Mouse (Mus musculus) ES-Bruce4 (cell line): ENCODE results near the gene Snx9.

Source experiments
- CTCF ChIP-seq: IDR thresholded peaks from one replicate; pipeline ENCODE4 v1.8.1; 2011; ENCODE audit warnings: low read depth, low read length
- EP300 ChIP-seq: IDR thresholded peaks from 2 replicates; pipeline ENCODE4 v1.6.1; 2011; ENCODE audit warnings: low read depth, low read length; ENCODE audit not compliant: insufficient read depth
- POLR2A ChIP-seq: IDR thresholded peaks from one replicate; pipeline ENCODE4 v1.8.1; 2011; ENCODE audit warnings: low read length; ENCODE audit not compliant: insufficient read depth

DNA sequence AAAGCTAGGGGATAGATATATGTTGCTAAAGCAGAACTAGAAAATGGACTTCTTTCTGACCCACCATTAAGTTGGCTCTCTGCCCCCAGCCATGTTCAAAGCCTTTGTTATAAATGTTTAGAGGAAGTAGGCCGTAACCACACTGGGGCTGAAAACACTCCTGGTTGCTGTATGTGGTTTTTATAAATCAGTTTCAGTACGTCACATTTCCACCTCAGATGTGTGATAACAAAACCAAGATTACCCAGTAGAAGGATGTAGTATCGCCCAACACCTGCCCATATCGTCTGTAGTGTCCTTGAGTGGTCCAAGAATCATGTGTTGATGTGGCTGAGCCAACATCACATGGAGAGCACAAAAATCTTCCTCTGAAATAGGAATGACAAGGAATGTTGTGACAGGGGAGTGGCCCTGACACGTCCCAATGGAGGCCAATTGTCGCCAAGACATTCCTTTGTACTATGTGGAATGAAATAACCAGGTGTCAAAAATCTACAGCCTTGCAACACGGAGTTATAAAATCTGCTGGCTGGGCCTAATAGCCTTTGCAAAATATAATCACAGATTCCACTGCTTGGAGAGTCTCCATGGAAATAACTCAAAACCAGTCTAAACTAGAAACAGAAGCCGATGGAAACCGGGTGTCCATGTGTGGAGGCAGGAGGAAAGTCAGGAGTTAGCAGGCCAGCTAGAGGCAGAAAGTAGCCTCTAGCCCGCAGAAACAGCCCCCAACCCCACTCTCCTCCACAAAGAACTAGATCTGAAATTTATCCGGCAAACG, 36.6 kb upstream of the Snx9 start:
- TF ChIP-seq CTCF, result no peak
- no peak for TF ChIP-seq POLR2A
- TF ChIP-seq EP300, result no peak
